Comparison of ENCODE assay signal across 7 mouse cellular contexts in genomic region chr3:122483066-122483782, GRCm38 (mm10).
A peak's percentile ranks its signal among the peaks of the same experiment; 100 is the strongest.
DNase-seq lines count a peak whose midpoint lies in the region; ATAC-seq and TF ChIP-seq lines count a peak whose summit lies in the region.

No protein-coding gene starts in this region.

- H3K9me3 ChIP-seq in embryonic facial prominence, embryonic 14.5 days (ENCODE audit: control insufficient read depth, low read length): no peaks in the 10 kb centered on the region
- H3K9me3 ChIP-seq in heart, embryonic 14.5 days (ENCODE audit: control insufficient read depth, low read length): no peaks in the 10 kb centered on the region
- no peaks in the 10 kb centered on the region for H3K9me3 ChIP-seq in midbrain, embryonic 11.5 days (ENCODE audit: control insufficient read depth, low read length)

- no peaks in the 10 kb centered on the region for H3K27me3 ChIP-seq in liver, adult 2 months (ENCODE audit: control insufficient read depth, insufficient read depth, low read length)
- no peaks in the 10 kb centered on the region for H3K27me3 ChIP-seq in embryonic facial prominence, embryonic 14.5 days (replicated peaks; ENCODE audit: control insufficient read depth, insufficient read depth, low read length)
- peaks cover 49% of the 10 kb centered on the region for H3K27me3 ChIP-seq in heart, embryonic 14.5 days (ENCODE audit: control insufficient read depth, insufficient read depth, low read length)
- no peaks in the 10 kb centered on the region for H3K27me3 ChIP-seq in midbrain, embryonic 11.5 days (ENCODE audit: control insufficient read depth, insufficient read depth, low read length)

- H3K4me1 ChIP-seq in liver, adult 2 months (ENCODE audit: control insufficient read depth, insufficient read depth, low read length): peaks cover 29% of the 10 kb centered on the region
- H3K4me1 ChIP-seq in embryonic facial prominence, embryonic 14.5 days (ENCODE audit: control insufficient read depth, insufficient read depth, low read length): peaks cover 17% of the 10 kb centered on the region
- H3K4me1 ChIP-seq in heart, embryonic 14.5 days (ENCODE audit: control insufficient read depth in 2 of 2, insufficient read depth in 2 of 2, low read length in 2 of 2): peaks cover 10 to 12% of the 10 kb centered on the region in 2 experiments; a peak in 3 of 4 replicates
- peaks cover 59% of the 10 kb centered on the region for H3K4me1 ChIP-seq in midbrain, embryonic 11.5 days (ENCODE audit: control insufficient read depth, insufficient read depth, low read length)

- H3K4me2 ChIP-seq in embryonic facial prominence, embryonic 14.5 days (ENCODE audit: low read depth, low read length): peak overlapping the region; percentile 31
- peak overlapping the region; percentile 53 for H3K4me2 ChIP-seq in heart, embryonic 14.5 days (ENCODE audit: low read length)
- H3K4me2 ChIP-seq in midbrain, embryonic 11.5 days: peak overlapping the region; percentile 30

- peak overlapping the region; percentile 67 for H3K4me3 ChIP-seq in liver, adult 2 months (ENCODE audit: insufficient read depth, low read depth, low read length)
- H3K4me3 ChIP-seq in embryonic facial prominence, embryonic 14.5 days (ENCODE audit: low read depth, low read length): no peak overlapping the region
- peak overlapping the region in 1 of 2 experiments; percentile 13; a peak in 1 of 4 replicates for H3K4me3 ChIP-seq in heart, embryonic 14.5 days (ENCODE audit: control insufficient read depth in 1 of 2, insufficient read depth in 1 of 2, low read depth in 1 of 2, low read length in 2 of 2)
- peak overlapping the region; percentile 3; the same call in 1 of the 2 replicates for H3K4me3 ChIP-seq in midbrain, embryonic 11.5 days (ENCODE audit: low read depth, low read length)

- H3K27ac ChIP-seq in liver, adult 2 months (replicated peaks; ENCODE audit: insufficient read depth, low read depth, low read length): peak overlapping the region; percentile 92
- peak overlapping the region; percentile 49; the same call in 1 of the 2 replicates for H3K27ac ChIP-seq in embryonic facial prominence, embryonic 14.5 days (replicated peaks; ENCODE audit: low read depth, low read length)
- no peak overlapping the region for H3K27ac ChIP-seq in heart, embryonic 14.5 days (replicated peaks in 1 of 2; ENCODE audit: control insufficient read depth in 1 of 2, insufficient read depth in 1 of 2, low read depth in 2 of 2, low read length in 2 of 2)
- peak overlapping the region; percentile 25; the same call in 1 of the 2 replicates for H3K27ac ChIP-seq in midbrain, embryonic 11.5 days (ENCODE audit: low read depth, low read length)

- DNase-seq in liver, adult 2 months (ENCODE audit: extremely low read depth, low read depth, low spot score): peak; percentile 96
- no peak for DNase-seq in liver
- DNase-seq in embryonic facial prominence, embryonic 14.5 days (ENCODE audit: low spot score): no peak
- DNase-seq in midbrain, embryonic 11.5 days (ENCODE audit: low spot score, missing footprints): peak; percentile 90
- DNase-seq in ovary, postnatal 36 days (ENCODE audit: low spot score): no peak
- DNase-seq in frontal cortex, adult 2 months (ENCODE audit: extremely low spot score in 1 of 2, low spot score in 1 of 2): no peak

- 26% methylated on average over 14 of the region's 14 CpGs for WGBS in liver, adult 2 months
- WGBS in embryonic facial prominence, embryonic 14.5 days: 26% methylated on average over 14 of the region's 14 CpGs
- 29% methylated on average over 14 of the region's 14 CpGs for WGBS in heart, embryonic 14.5 days
- 23% methylated on average over 14 of the region's 14 CpGs for WGBS in midbrain, embryonic 11.5 days

- 0 out of 2 replicates have a peak, but pooled peaks have one; percentile 11 for ATAC-seq in embryonic facial prominence, embryonic 14.5 days (ENCODE audit: low read depth)
- no peak for ATAC-seq in heart, embryonic 14.5 days (ENCODE audit: insufficient number of reproducible peaks, insufficient read depth, low FRiP score, low read depth)
- no peak for ATAC-seq in midbrain, embryonic 11.5 days (ENCODE audit: low FRiP score)

- TF ChIP-seq CTCF in liver, adult 2 months (IDR thresholded peaks at IDR 0.05; ENCODE audit: low read depth, low read length): no peak

- peak overlapping the region; percentile 67 for H3K9ac ChIP-seq in liver, adult 2 months (ENCODE audit: low read depth, low read length)
- 0 out of 2 replicates have a peak overlapping the region, but pooled peaks have one; percentile 30 for H3K9ac ChIP-seq in embryonic facial prominence, embryonic 14.5 days (ENCODE audit: low read depth, low read length)
- H3K9ac ChIP-seq in heart, embryonic 14.5 days (ENCODE audit: low read length): peak overlapping the region; percentile 27; the same call in 1 of the 2 replicates
- peak overlapping the region; percentile 48 for H3K9ac ChIP-seq in midbrain, embryonic 11.5 days (ENCODE audit: low read length)

- H3K36me3 ChIP-seq in liver, adult 2 months (ENCODE audit: control insufficient read depth, insufficient read depth, low read length): no peaks in the 10 kb centered on the region
- H3K36me3 ChIP-seq in embryonic facial prominence, embryonic 14.5 days (ENCODE audit: control insufficient read depth, insufficient read depth, low read length): no peaks in the 10 kb centered on the region
- H3K36me3 ChIP-seq in heart, embryonic 14.5 days (ENCODE audit: control insufficient read depth, insufficient read depth, low read length): no peaks in the 10 kb centered on the region
- H3K36me3 ChIP-seq in midbrain, embryonic 11.5 days (ENCODE audit: control insufficient read depth, insufficient read depth, low read length): no peaks in the 10 kb centered on the region

- H3K79me2 ChIP-seq in liver, adult 2 months (ENCODE audit: control insufficient read depth, insufficient read depth, low read length): peaks cover 20% of the 10 kb centered on the region

- 0 out of 2 replicates have a peak, but pooled peaks have one; percentile 44 for TF ChIP-seq POLR2A in liver, adult 2 months (IDR thresholded peaks at IDR 0.05; ENCODE audit: extremely low read depth, insufficient read depth, low read length)

Comparison
In these comparisons a context has a peak if more than half of its experiments do, and no peak if none do; other contexts are left out.
1. DNase-seq: peak in liver, adult 2 months (single experiment) and midbrain, embryonic 11.5 days (single experiment); none in liver (single experiment), embryonic facial prominence, embryonic 14.5 days (single experiment), ovary, postnatal 36 days (single experiment) and frontal cortex, adult 2 months (0 of 2).
2. H3K27ac ChIP-seq: peak in liver, adult 2 months (single experiment), embryonic facial prominence, embryonic 14.5 days (single experiment) and midbrain, embryonic 11.5 days (single experiment); none in heart, embryonic 14.5 days (0 of 2).
3. Peak in every context shown above with its lines, with median percentiles within 50 percentile points of each other: H3K9ac ChIP-seq and H3K4me2 ChIP-seq.